Mouse (Mus musculus) G1E (cell line): Measurements from ENCODE around the gene Abca2.

ENCODE experiments used
- CTCF ChIP-seq: IDR thresholded peaks from 2 replicates; pipeline ENCODE4 v1.5.1; 2012; ENCODE audit warnings: low read depth, low read length, inconsistent platforms, mixed read lengths
- GATA1 ChIP-seq: IDR thresholded peaks from 2 replicates; pipeline ENCODE4 v1.6.1; 2012; ENCODE audit warnings: borderline replicate concordance, low read length, inconsistent platforms, mixed read lengths
- GATA2 ChIP-seq: IDR thresholded peaks from 2 replicates; pipeline ENCODE4 v1.6.1; 2012; ENCODE audit warnings: low read depth, low read length, inconsistent platforms, borderline replicate concordance
- POLR2AphosphoS5 ChIP-seq: IDR thresholded peaks from 2 replicates; pipeline ENCODE4 v1.6.1; 2012; ENCODE audit warnings: low read depth, low read length, inconsistent platforms; ENCODE audit not compliant: insufficient replicate concordance
- TAL1 ChIP-seq: conservative IDR thresholded peaks from 2 replicates; pipeline ENCODE4 v1.6.1; 2012; ENCODE audit warnings: low read depth, low read length, inconsistent platforms, mixed read lengths

GRCm38 (mm10) chr2:25477967-25478675, 49.6 kb downstream of the Abca2 start:
- no peak for TF ChIP-seq CTCF
- TF ChIP-seq TAL1 = no peak
- no peak for TF ChIP-seq GATA2
- no peak for TF ChIP-seq GATA1
- TF ChIP-seq POLR2AphosphoS5 = no peak
